Mouse (Mus musculus): ENCODE results near the gene Slc6a17.
A peak's percentile ranks its signal among the peaks of the same experiment; 100 is the strongest.

Gene Slc6a17

DNA sequence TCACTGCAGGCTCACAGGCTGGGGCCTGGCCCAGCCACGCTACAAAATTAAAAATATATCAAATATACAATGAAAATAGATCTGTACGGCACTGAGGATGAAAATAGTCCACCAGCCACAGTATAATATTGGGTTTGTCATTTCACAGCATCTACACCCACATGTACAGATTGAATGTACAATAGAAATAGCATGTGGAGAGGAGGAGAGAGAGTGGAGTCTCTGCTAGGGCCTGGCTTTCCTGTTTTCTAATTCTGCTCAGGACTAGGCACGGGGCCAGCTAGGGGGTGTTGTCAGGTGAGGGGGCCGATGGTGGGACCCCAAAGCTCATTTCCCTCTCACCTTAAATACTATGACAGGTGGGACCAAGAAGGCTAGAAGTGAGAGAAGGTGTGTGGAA, 48.8 kb downstream of the Slc6a17 start:
- no peak for DNase-seq (ENCODE audit: extremely low read depth, low read depth, low spot score)

- no peak for DNase-seq (ENCODE audit: extremely low read depth, low read depth, low spot score)
These were observed 49.7 kb downstream of the Slc6a17 start for GRCm38 (mm10) chr3:107468106-107468505.

DNA sequence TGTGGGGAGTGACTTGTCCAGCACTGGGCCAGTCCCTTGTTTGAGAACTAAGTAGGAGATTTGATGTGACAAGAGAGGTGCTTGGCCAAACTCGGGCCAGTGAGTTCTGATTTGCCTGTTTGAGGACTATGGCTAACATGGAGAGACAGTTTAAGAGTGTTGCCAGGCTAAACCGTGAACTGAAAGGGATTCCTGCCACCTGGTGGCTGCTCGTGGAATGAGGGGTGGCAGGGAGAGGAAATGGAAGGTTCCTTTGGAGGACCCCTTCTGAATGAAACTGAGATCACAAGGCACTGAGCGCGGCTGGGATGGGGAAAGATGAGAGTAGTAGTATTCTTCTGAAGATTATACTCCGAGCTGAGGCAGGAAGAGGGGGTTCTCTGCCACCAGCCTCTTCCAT, 51.2 kb downstream of the Slc6a17 start:
- DNase-seq (ENCODE audit: extremely low read depth, low read depth, low spot score), result no peak

- no peak for DNase-seq (ENCODE audit: extremely low read depth, low read depth, low spot score)
These were observed 55.7 kb downstream of the Slc6a17 start for GRCm38 (mm10) chr3:107462160-107462559.

- no peak for DNase-seq (ENCODE audit: extremely low read depth, low read depth, low spot score)
These were observed 57.9 kb downstream of the Slc6a17 start for GRCm38 (mm10) chr3:107459773-107460431.

GRCm38 (mm10) chr3:107459196-107459772, 58.5 kb downstream of the Slc6a17 start, which contains the start of gene Kcnc4:
Gene Kcnc4 (minus strand): TSS chr3:107459552.
- DNase-seq (ENCODE audit: extremely low read depth, low read depth, low spot score), result no peak

- DNase-seq (ENCODE audit: extremely low read depth, low read depth, low spot score), result no peak
These were observed 59.2 kb downstream of the Slc6a17 start for GRCm38 (mm10) chr3:107458528-107459195.

DNA sequence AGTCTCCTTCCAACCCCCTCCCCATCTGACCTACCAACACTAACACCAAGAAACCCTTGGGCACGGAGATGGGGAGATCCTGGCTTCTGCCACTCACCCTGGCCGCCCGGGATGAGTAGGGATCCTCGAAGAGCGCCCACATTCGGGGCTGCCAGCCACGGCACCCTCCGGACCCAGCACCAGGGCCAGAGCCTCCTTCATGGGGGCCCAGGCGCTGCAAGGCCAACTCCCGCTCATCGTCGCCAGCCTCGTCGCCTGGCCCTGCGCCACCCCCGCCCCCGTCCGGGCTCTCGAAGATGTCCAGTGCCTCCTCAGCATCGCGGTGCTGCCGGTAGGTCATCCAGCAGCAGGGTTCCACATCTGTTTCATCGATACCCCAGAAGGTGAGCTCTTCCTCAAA, 59.7 kb downstream of the Slc6a17 start:
- no peak for DNase-seq (ENCODE audit: extremely low read depth, low read depth, low spot score)

DNA sequence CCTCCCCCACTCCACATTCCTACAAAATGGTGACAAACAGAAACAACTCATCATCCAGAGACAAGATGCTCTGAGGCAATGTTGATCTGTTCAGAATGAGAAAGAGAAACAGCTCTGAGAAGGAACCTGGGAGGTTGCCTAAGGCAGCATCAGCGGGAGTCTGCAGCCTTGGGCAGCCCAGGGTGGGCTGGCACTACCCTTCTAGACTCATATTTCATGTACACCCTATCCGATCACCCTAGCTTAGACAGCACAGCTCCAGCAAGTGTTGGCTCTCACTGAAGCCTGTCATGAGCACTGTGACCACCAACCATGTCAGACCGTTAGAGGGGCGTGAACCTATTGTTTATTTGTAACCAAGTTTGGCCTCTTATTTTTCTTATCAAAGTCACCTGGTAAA, 63.5 kb downstream of the Slc6a17 start:
- DNase-seq (ENCODE audit: extremely low read depth, low read depth, low spot score), result no peak

GRCm38 (mm10) chr3:107446822-107447221, 71.0 kb downstream of the Slc6a17 start:
- peak; percentile 88 for DNase-seq (ENCODE audit: extremely low read depth, low read depth, low spot score)

DNA sequence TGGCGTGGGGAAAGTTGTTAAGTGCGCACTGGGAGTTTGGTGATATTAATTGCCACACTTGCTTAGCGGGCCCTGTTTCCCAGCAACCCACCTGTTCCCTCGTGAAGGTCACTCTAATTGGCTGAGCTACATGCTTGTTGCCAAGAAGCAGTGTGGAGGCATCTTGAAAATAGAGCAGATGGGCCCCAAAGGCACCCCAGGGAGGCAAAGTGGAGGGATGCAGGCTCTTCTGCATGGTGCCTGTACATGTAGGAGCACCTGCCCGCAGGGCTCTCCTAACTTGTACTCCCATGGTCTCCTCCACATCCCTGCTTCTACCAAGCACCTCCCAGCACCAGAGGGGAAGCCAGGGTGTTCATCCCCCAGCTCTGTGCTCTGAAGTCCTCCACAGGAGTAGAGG, 74.0 kb downstream of the Slc6a17 start:
- DNase-seq (ENCODE audit: extremely low read depth, low read depth, low spot score), result no peak

DNA sequence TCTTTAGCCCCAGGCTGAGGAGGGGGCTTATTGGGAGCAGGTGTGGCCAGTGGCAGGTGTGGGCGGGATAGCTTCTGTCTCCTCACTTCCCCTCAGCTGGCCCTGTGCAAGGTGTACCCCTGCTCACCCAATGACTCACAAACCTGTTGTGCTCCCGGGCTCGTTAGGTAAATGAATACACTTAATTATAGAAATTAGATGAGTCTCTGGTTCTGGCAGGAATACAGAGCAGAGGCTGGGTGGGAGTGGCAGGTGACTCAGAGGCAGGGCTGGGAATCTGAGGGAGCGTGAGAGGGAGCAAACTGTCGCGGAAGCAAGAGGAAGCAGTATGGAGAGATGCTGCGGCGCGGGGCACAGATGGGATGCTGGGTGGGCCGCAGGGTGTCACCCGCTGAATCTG, 75.6 kb downstream of the Slc6a17 start:
- DNase-seq (ENCODE audit: extremely low read depth, low read depth, low spot score), result no peak

GRCm38 (mm10) chr3:107441306-107441705, 76.5 kb downstream of the Slc6a17 start:
- DNase-seq (ENCODE audit: extremely low read depth, low read depth, low spot score), result no peak

- no peak for DNase-seq (ENCODE audit: extremely low read depth, low read depth, low spot score)
These were observed 78.5 kb downstream of the Slc6a17 start for GRCm38 (mm10) chr3:107439280-107439679.

GRCm38 (mm10) chr3:107437666-107438065, 80.2 kb downstream of the Slc6a17 start:
- DNase-seq (ENCODE audit: extremely low read depth, low read depth, low spot score), result no peak

DNA sequence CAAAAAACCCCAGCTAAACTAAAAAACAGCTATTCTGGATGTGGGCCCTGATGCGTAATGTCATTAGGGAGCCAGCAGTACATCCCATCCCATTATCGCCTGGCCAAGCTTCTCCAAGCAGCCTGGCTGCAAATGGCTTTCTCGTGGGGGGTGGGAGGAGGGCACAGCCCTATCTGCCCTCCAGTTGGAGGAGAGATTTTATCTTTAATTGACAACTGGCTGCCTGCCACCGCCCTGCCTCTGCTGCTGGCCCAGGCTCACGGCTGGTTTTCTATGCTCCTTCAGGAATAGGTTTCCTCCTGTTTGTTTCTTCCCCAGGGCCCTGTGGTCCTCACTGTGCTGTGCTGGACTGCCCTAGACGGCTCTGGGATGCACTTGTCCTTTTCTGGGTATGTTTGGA, 81.4 kb downstream of the Slc6a17 start:
- DNase-seq (ENCODE audit: extremely low read depth, low read depth, low spot score), result no peak

DNA sequence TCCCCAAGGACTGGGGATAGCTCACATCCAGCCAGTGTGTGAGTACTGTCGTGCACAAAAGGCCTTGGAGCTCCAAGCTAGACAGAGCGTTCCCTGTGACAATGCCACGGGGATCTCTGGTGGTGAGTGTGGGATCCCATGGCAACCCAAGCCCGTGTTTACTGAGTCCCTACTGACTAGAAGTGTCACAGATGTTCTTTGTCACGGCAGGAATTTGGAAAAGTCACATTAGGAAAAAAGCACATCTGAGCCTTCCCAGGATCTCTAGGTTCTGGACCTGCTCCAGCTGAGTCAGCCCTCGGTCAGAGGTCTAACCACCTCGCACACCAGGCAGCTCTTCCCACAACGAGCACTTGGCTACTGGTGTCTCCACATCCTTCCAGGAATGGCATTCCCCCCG, 84.2 kb downstream of the Slc6a17 start:
- DNase-seq (ENCODE audit: extremely low read depth, low read depth, low spot score), result no peak

- no peak for DNase-seq (ENCODE audit: extremely low read depth, low read depth, low spot score)
These were observed 86.5 kb downstream of the Slc6a17 start for GRCm38 (mm10) chr3:107431268-107431667.

- no peak for DNase-seq (ENCODE audit: extremely low read depth, low read depth, low spot score)
These were observed 93.4 kb downstream of the Slc6a17 start for GRCm38 (mm10) chr3:107424258-107425041.

GRCm38 (mm10) chr3:107420156-107420555, 97.7 kb downstream of the Slc6a17 start:
- DNase-seq (ENCODE audit: extremely low read depth, low read depth, low spot score), result no peak
